Comparison of ENCODE assay signal across 8 mouse cellular contexts in genomic region chr1:166379013-166379629, GRCm38 (mm10). TPM values are rescaled to one million over a fixed set of nuclear protein-coding genes. Genes with fewer than 3 reads are reported as not detected.
DNase-seq lines count a peak whose midpoint lies in the region; ATAC-seq lines count a peak whose summit lies in the region.

Gene Tada1 (plus strand): TSS chr1:166379097.

- H3K27me3 ChIP-seq in heart, embryonic 13.5 days (replicated peaks), result no peaks in the 10 kb centered on the region
- H3K27me3 ChIP-seq in liver, embryonic 13.5 days, result no peaks in the 10 kb centered on the region
- H3K27me3 ChIP-seq in stomach, embryonic 16.5 days (ENCODE audit: control insufficient read depth, insufficient read depth, low read length), result no peaks in the 10 kb centered on the region

- no peaks in the 10 kb centered on the region for H3K9me3 ChIP-seq in heart, embryonic 13.5 days
- 0 out of 2 replicates have a peak, but pooled peaks cover 3% of the 10 kb centered on the region for H3K9me3 ChIP-seq in liver, embryonic 13.5 days (replicated peaks)
- H3K9me3 ChIP-seq in stomach, embryonic 16.5 days (replicated peaks; ENCODE audit: control insufficient read depth, low read length), result no peaks in the 10 kb centered on the region

- H3K4me2 ChIP-seq in heart, embryonic 13.5 days, result peak within 1 kb of the TSS; percentile 80
- peak within 1 kb of the TSS; percentile 93 for H3K4me2 ChIP-seq in liver, embryonic 13.5 days
- peak within 1 kb of the TSS; percentile 69 for H3K4me2 ChIP-seq in stomach, embryonic 16.5 days (ENCODE audit: low read depth, low read length)

- peaks cover 22% of the 10 kb centered on the region for H3K36me3 ChIP-seq in heart, embryonic 13.5 days
- H3K36me3 ChIP-seq in liver, embryonic 13.5 days, result peaks cover 17% of the 10 kb centered on the region
- H3K36me3 ChIP-seq in stomach, embryonic 16.5 days (ENCODE audit: control insufficient read depth, insufficient read depth, low read length), result peaks cover 6% of the 10 kb centered on the region

- H3K27ac ChIP-seq in heart, embryonic 13.5 days (replicated peaks), result peak within 1 kb of the TSS; percentile 94
- peak within 1 kb of the TSS; percentile 84 for H3K27ac ChIP-seq in liver, embryonic 13.5 days
- peak within 1 kb of the TSS; percentile 91 for H3K27ac ChIP-seq in stomach, embryonic 16.5 days (ENCODE audit: low read length)

- peak within 1 kb of the TSS; percentile 99 for H3K9ac ChIP-seq in heart, embryonic 13.5 days
- H3K9ac ChIP-seq in liver, embryonic 13.5 days, result peak within 1 kb of the TSS; percentile 94
- peak within 1 kb of the TSS; percentile 100 for H3K9ac ChIP-seq in stomach, embryonic 16.5 days (ENCODE audit: low read length)

- H3K4me1 ChIP-seq in heart, embryonic 13.5 days, result peaks cover 26% of the 10 kb centered on the region
- peaks cover 29% of the 10 kb centered on the region for H3K4me1 ChIP-seq in liver, embryonic 13.5 days (replicated peaks)
- peaks cover 12% of the 10 kb centered on the region for H3K4me1 ChIP-seq in stomach, embryonic 16.5 days (ENCODE audit: control insufficient read depth, insufficient read depth, low read length)

- H3K4me3 ChIP-seq in heart, embryonic 13.5 days, result peak within 1 kb of the TSS; percentile 97
- H3K4me3 ChIP-seq in liver, embryonic 13.5 days (replicated peaks), result peak within 1 kb of the TSS; percentile 91
- peak within 1 kb of the TSS; percentile 100 for H3K4me3 ChIP-seq in stomach, embryonic 16.5 days (replicated peaks; ENCODE audit: low read length)

- DNase-seq in CD4-positive helper T cell, adult 2 months (ENCODE audit: low read depth, low spot score), result peak; percentile 93
- peak; percentile 84 for DNase-seq in brain, embryonic 18.5 days (ENCODE audit: low read depth, low spot score)
- peak; percentile 95 for DNase-seq in kidney, postnatal 14 days
- DNase-seq in liver, embryonic 13.5 days, result peak; percentile 87
- peak; percentile 99 for DNase-seq in neural tube, embryonic 10.5 days (ENCODE audit: extremely low spot score, low spot score)

- WGBS in heart, embryonic 13.5 days, result under 1% methylated on average over 78 of the region's 81 CpGs
- WGBS in liver, embryonic 13.5 days (ENCODE audit: insufficient replicate concordance), result 2% methylated on average over 81 of the region's 81 CpGs
- under 1% methylated on average over 81 of the region's 81 CpGs for WGBS in stomach, embryonic 16.5 days

- peak; percentile 81 for ATAC-seq in erythroid progenitor cell, adult 5-6 weeks (replicated peaks; ENCODE audit: low FRiP score, poor library complexity, severe bottlenecking)
- ATAC-seq in heart, embryonic 13.5 days (ENCODE audit: extremely low read depth, insufficient number of reproducible peaks, low FRiP score, low TSS enrichment), result peak; percentile 90; the same call in 1 of the 2 replicates
- ATAC-seq in liver, embryonic 13.5 days (ENCODE audit: low read depth), result peak; percentile 87
- ATAC-seq in stomach, embryonic 16.5 days (ENCODE audit: insufficient read depth, low FRiP score), result peak; percentile 96

RNA-seq across cellular contexts. Expression of gene Tada1, which starts in this region (rescaled TPM):
- total RNA-seq in erythroid progenitor cell, adult 5-6 weeks (2015; ENCODE audit: low replicate concordance), result 17.6 and 29.2 TPM in 2 replicates
- total RNA-seq in erythroid progenitor cell, adult 5-6 weeks (2017; ENCODE audit: low replicate concordance), result 6.4 and 19.9 TPM in 2 replicates
- 30.6 and 34.7 TPM in 2 replicates for polyA plus RNA-seq in heart, embryonic 13.5 days (2015; fragmentation: Nextera tagmentation; extraction: Ambion mirVana)
- polyA plus RNA-seq in liver, embryonic 13.5 days (2015; fragmentation: Nextera tagmentation; extraction: Ambion mirVana), result 25.7 and 28.9 TPM in 2 replicates
- 42.5 and 47.4 TPM in 2 replicates for polyA plus RNA-seq in stomach, embryonic 16.5 days (2015; fragmentation: Nextera tagmentation; extraction: Ambion mirVana)

Comparison
In these comparisons a context has a peak if more than half of its experiments do, and no peak if none do; other contexts are left out.
1. Peak in every context shown above with its lines: DNase-seq, ATAC-seq, H3K4me3 ChIP-seq and H3K27ac ChIP-seq.